Mouse (Mus musculus): ENCODE measurements around the gene En2. TPM values are rescaled to one million over a fixed set of nuclear protein-coding genes. Genes with fewer than 3 reads are reported as not detected.
A peak's percentile ranks its signal among the peaks of the same experiment; 100 is the strongest.

En2 gene
- not detected in 2 replicates for polyA plus RNA-seq (2016; fragmentation: Nextera tagmentation; extraction: Ambion mirVana)

GRCm38 (mm10) chr5:28165358-28166255 lies at the start of gene En2:
TSS of gene En2 (plus strand) at chr5:28165694.
- H3K9me3 ChIP-seq (replicated peaks) = no peaks in the 10 kb centered on the region
- H3K4me2 ChIP-seq = peak within 1 kb of the TSS; percentile 97
- no peak within 1 kb of the TSS for H3K27ac ChIP-seq (ENCODE audit: poor library complexity, severe bottlenecking)
- H3K36me3 ChIP-seq = no peaks in the 10 kb centered on the region
- H3K9ac ChIP-seq = 0 out of 2 replicates have a peak within 1 kb of the TSS, but pooled peaks have one; percentile 31
- peaks cover 93% of the 10 kb centered on the region for H3K27me3 ChIP-seq (replicated peaks)
- ATAC-seq (ENCODE audit: insufficient number of reproducible peaks, low FRiP score) = peak; percentile 68
- peaks cover 20% of the 10 kb centered on the region for H3K4me1 ChIP-seq (replicated peaks)
- H3K4me3 ChIP-seq = peak within 1 kb of the TSS; percentile 58
- 2% methylated on average over 111 of the region's 113 CpGs for WGBS

GRCm38 (mm10) chr5:28117251-28117880 lies 48.1 kb upstream of the En2 start:
- Histone ChIP-seq H3K4me1 (replicated peaks) (peaks cover 10% of the 10 kb centered on the region; the same call in 1 of the 2 replicates), H3K9me3 (replicated peaks) (no peaks in the 10 kb centered on the region), H3K4me2 (peak overlapping the region; percentile 75), H3K9ac (no peak overlapping the region), H3K4me3 (no peak overlapping the region), H3K36me3 (no peaks in the 10 kb centered on the region), H3K27me3 (replicated peaks) (peaks cover 67% of the 10 kb centered on the region), H3K27ac (ENCODE audit: poor library complexity, severe bottlenecking) (no peak overlapping the region)
- WGBS = 7% methylated on average over 13 of the region's 13 CpGs
- ATAC-seq (ENCODE audit: insufficient number of reproducible peaks, low FRiP score) = no peak

- no peaks in the 10 kb centered on the region for H3K9me3 ChIP-seq (replicated peaks)
- peak overlapping the region; percentile 46 for H3K4me3 ChIP-seq
- H3K4me2 ChIP-seq = peak overlapping the region; percentile 75
- no peak overlapping the region for H3K27ac ChIP-seq (ENCODE audit: poor library complexity, severe bottlenecking)
- H3K4me1 ChIP-seq (replicated peaks) = peaks cover 10% of the 10 kb centered on the region; the same call in 1 of the 2 replicates
- ATAC-seq (ENCODE audit: insufficient number of reproducible peaks, low FRiP score) = no peak
- under 1% methylated on average over 30 of the region's 30 CpGs for WGBS
- peaks cover 71% of the 10 kb centered on the region for H3K27me3 ChIP-seq (replicated peaks)
- peak overlapping the region; percentile 43; the same call in 1 of the 2 replicates for H3K9ac ChIP-seq
- H3K36me3 ChIP-seq = no peaks in the 10 kb centered on the region
These were observed 47.5 kb upstream of the En2 start for GRCm38 (mm10) chr5:28117882-28118530.

GRCm38 (mm10) chr5:28118531-28118925 lies 47.0 kb upstream of the En2 start:
- Histone ChIP-seq H3K36me3 (no peaks in the 10 kb centered on the region), H3K4me1 (replicated peaks) (peaks cover 13% of the 10 kb centered on the region), H3K27me3 (replicated peaks) (peaks cover 74% of the 10 kb centered on the region), H3K9ac (0 out of 2 replicates have a peak overlapping the region, but pooled peaks have one; percentile 43), H3K27ac (ENCODE audit: poor library complexity, severe bottlenecking) (no peak overlapping the region), H3K4me3 (peak overlapping the region; percentile 46), H3K9me3 (replicated peaks) (no peaks in the 10 kb centered on the region), H3K4me2 (peak overlapping the region; percentile 75)
- ATAC-seq (ENCODE audit: insufficient number of reproducible peaks, low FRiP score) = no peak
- 2% methylated on average over 19 of the region's 19 CpGs for WGBS

GRCm38 (mm10) chr5:28119576-28119975 lies 45.9 kb upstream of the En2 start:
- peaks cover 80% of the 10 kb centered on the region for H3K27me3 ChIP-seq (replicated peaks)
- no peak for ATAC-seq (ENCODE audit: insufficient number of reproducible peaks, low FRiP score)
- 26% methylated on average over 3 of the region's 3 CpGs for WGBS

GRCm38 (mm10) chr5:28122491-28123454 lies 42.7 kb upstream of the En2 start:
- no peak overlapping the region for H3K9ac ChIP-seq
- no peak overlapping the region for H3K27ac ChIP-seq (ENCODE audit: poor library complexity, severe bottlenecking)
- peak overlapping the region; percentile 45 for H3K4me2 ChIP-seq
- ATAC-seq (ENCODE audit: insufficient number of reproducible peaks, low FRiP score) = no peak
- H3K9me3 ChIP-seq (replicated peaks) = no peaks in the 10 kb centered on the region
- WGBS = under 1% methylated on average over 27 of the region's 27 CpGs
- H3K4me3 ChIP-seq = peak overlapping the region; percentile 18; the same call in 1 of the 2 replicates
- no peaks in the 10 kb centered on the region for H3K36me3 ChIP-seq
- H3K27me3 ChIP-seq (replicated peaks) = peaks cover 93% of the 10 kb centered on the region
- H3K4me1 ChIP-seq (replicated peaks) = peaks cover 12% of the 10 kb centered on the region

More at GRCm38 (mm10) chr5:28119576-28119975, 45.9 kb upstream of the En2 start:
- Histone ChIP-seq H3K4me3 (no peak overlapping the region), H3K9me3 (replicated peaks) (no peaks in the 10 kb centered on the region), H3K4me1 (replicated peaks) (peaks cover 13% of the 10 kb centered on the region), H3K9ac (no peak overlapping the region), H3K4me2 (no peak overlapping the region), H3K36me3 (no peaks in the 10 kb centered on the region), H3K27ac (ENCODE audit: poor library complexity, severe bottlenecking) (no peak overlapping the region)

GRCm38 (mm10) chr5:28123455-28123825 lies 42.1 kb upstream of the En2 start:
- no peak for ATAC-seq (ENCODE audit: insufficient number of reproducible peaks, low FRiP score)
- Histone ChIP-seq H3K27me3 (replicated peaks) (peaks cover 93% of the 10 kb centered on the region), H3K4me3 (peak overlapping the region; percentile 18; the same call in 1 of the 2 replicates), H3K9ac (no peak overlapping the region), H3K9me3 (replicated peaks) (no peaks in the 10 kb centered on the region), H3K4me1 (replicated peaks) (peaks cover 6% of the 10 kb centered on the region), H3K27ac (ENCODE audit: poor library complexity, severe bottlenecking) (no peak overlapping the region), H3K36me3 (no peaks in the 10 kb centered on the region), H3K4me2 (peak overlapping the region; percentile 45)
- whole genome bisulfite sequencing = 2% methylated on average over 11 of the region's 11 CpGs

GRCm38 (mm10) chr5:28124321-28125230 lies 40.9 kb upstream of the En2 start:
- H3K27me3 ChIP-seq (replicated peaks) = peaks cover 91% of the 10 kb centered on the region
- 0 out of 2 replicates have a peak overlapping the region, but pooled peaks have one; percentile 16 for H3K4me2 ChIP-seq
- no peak overlapping the region for H3K4me3 ChIP-seq
- H3K9ac ChIP-seq = no peak overlapping the region
- H3K27ac ChIP-seq (ENCODE audit: poor library complexity, severe bottlenecking) = no peak overlapping the region
- no peak for ATAC-seq (ENCODE audit: insufficient number of reproducible peaks, low FRiP score)
- peaks cover 3% of the 10 kb centered on the region for H3K4me1 ChIP-seq (replicated peaks)
- no peaks in the 10 kb centered on the region for H3K9me3 ChIP-seq (replicated peaks)
- no peaks in the 10 kb centered on the region for H3K36me3 ChIP-seq
- 4% methylated on average over 28 of the region's 28 CpGs for WGBS

GRCm38 (mm10) chr5:28128851-28129250 lies 36.6 kb upstream of the En2 start:
- 39% methylated on average over 1 of the region's 1 CpGs for WGBS
- H3K27me3 ChIP-seq (replicated peaks) = peaks cover 94% of the 10 kb centered on the region
- no peaks in the 10 kb centered on the region for H3K36me3 ChIP-seq
- H3K4me1 ChIP-seq (replicated peaks) = no peaks in the 10 kb centered on the region
- no peaks in the 10 kb centered on the region for H3K9me3 ChIP-seq (replicated peaks)
- no peak for ATAC-seq (ENCODE audit: insufficient number of reproducible peaks, low FRiP score)
- H3K27ac ChIP-seq (ENCODE audit: poor library complexity, severe bottlenecking) = no peak overlapping the region
- H3K4me2 ChIP-seq = no peak overlapping the region
- no peak overlapping the region for H3K4me3 ChIP-seq
- H3K9ac ChIP-seq = no peak overlapping the region
